Mouse (Mus musculus) lung, embryonic 14.5 days (tissue): ENCODE measurements around the gene Copz1. TPM values are rescaled to one million over a fixed set of nuclear protein-coding genes. Genes with fewer than 3 reads are reported as not detected.

ENCODE experiments used
- ATAC-seq: fragments of 200-750 bp; cut with Nextera tagmentation; 2 replicates; pipeline ENCODE4 v1.8.0; 2017; ENCODE audit warnings: mild to moderate bottlenecking, moderate TSS enrichment, moderate library complexity; ENCODE audit not compliant: insufficient read depth
- DNase-seq: peaks from one replicate; pipeline ENCODE4 v3.0.0-alpha.2; 2015
- H3K27ac ChIP-seq: fragments of 300-500 bp; sonication (generic); 2 replicates; pipeline ENCODE4 v1.5.1; 2014; ENCODE audit warnings: low read depth, mild to moderate bottlenecking, moderate library complexity
- H3K27me3 ChIP-seq: fragments of 300-500 bp; sonication (generic); 2 replicates; pipeline ENCODE4 v1.6.1; 2014; ENCODE audit warnings: low read length, control low read depth; ENCODE audit not compliant: insufficient read depth
- H3K36me3 ChIP-seq: fragments of 300-500 bp; sonication (generic); 2 replicates; pipeline ENCODE4 v1.6.1; 2014; ENCODE audit warnings: control low read depth; ENCODE audit not compliant: insufficient read depth
- H3K4me1 ChIP-seq: fragments of 300-500 bp; sonication (generic); 2 replicates; pipeline ENCODE4 v1.6.1; 2014; ENCODE audit warnings: antibody characterized with exemption, control low read depth; ENCODE audit not compliant: insufficient read depth
- H3K4me2 ChIP-seq: fragments of 300-500 bp; sonication (generic); 2 replicates; pipeline ENCODE4 v1.6.1; 2014; ENCODE audit warnings: mild to moderate bottlenecking
- H3K4me3 ChIP-seq: fragments of 300-500 bp; sonication (generic); 2 replicates; pipeline ENCODE4 v1.5.1; 2014; ENCODE audit warnings: low read depth, low read length
- H3K9ac ChIP-seq: fragments of 300-500 bp; sonication (generic); 2 replicates; pipeline ENCODE4 v1.6.1; 2014
- H3K9me3 ChIP-seq: fragments of 300-500 bp; sonication (generic); 2 replicates; pipeline ENCODE4 v1.6.1; 2016; ENCODE audit warnings: low read depth, low read length, control low read depth
- CTCF ChIP-seq: IDR thresholded peaks from 2 replicates; pipeline ENCODE4 v1.5.1; 2016; ENCODE audit warnings: antibody characterized with exemption, low read depth
- whole genome bisulfite sequencing: fragments of 180-500 bp; shearing (Covaris S2); extraction: QIAGEN DNeasy Blood & Tissue Kit; methylation state at CpG from one replicate; pipeline ENCODE4 v1.1.7; 2014; 5-methylcytosine and 5-hydroxymethylcytosine counted together
- polyA plus RNA-seq: library from polyadenylated mRNA; unstranded; fragments of >200 nt; fragmentation: Nextera tagmentation; extraction: Ambion mirVana; gene quantifications from 2 replicates; pipeline ENCODE4 v1.2.1, GENCODE M21; 2014

Gene Copz1
- polyA plus RNA-seq, 1 experiment from 2014 or later = 306 TPM

DNA sequence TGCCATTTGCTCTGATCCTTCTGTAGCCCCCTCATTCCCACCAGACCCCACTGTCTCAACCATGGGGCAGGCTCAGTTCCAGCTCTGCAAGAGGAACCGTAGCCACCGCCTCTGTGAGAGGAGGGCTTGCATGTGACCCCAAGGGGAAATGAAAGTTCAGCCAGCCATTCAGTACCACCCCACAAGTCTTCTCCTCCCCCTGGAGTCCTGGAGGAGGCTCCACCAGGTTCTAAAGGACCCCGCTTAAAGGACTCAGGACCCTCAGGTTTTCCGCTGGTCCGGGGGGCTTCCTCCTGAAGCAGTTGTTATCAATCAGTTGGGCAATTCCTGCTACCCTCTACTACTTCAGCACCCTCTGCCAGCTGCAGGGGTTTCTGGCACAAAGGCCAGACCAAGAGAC lies 61.2 kb downstream of the Copz1 start:
- H3K36me3 ChIP-seq = no peaks in the 10 kb centered on the region
- no peak for DNase-seq
- no peak for ATAC-seq
- H3K27me3 ChIP-seq = peaks cover 23% of the 10 kb centered on the region
- H3K9me3 ChIP-seq = no peaks in the 10 kb centered on the region
- H3K4me2 ChIP-seq = no peak overlapping the region
- no peak for TF ChIP-seq CTCF
- no peaks in the 10 kb centered on the region; the same call in 1 of the 2 replicates for H3K4me1 ChIP-seq
- no peak overlapping the region for H3K4me3 ChIP-seq
- WGBS = 72% methylated on average over 5 of the region's 5 CpGs
- H3K27ac ChIP-seq = no peak overlapping the region
- no peak overlapping the region for H3K9ac ChIP-seq

DNA sequence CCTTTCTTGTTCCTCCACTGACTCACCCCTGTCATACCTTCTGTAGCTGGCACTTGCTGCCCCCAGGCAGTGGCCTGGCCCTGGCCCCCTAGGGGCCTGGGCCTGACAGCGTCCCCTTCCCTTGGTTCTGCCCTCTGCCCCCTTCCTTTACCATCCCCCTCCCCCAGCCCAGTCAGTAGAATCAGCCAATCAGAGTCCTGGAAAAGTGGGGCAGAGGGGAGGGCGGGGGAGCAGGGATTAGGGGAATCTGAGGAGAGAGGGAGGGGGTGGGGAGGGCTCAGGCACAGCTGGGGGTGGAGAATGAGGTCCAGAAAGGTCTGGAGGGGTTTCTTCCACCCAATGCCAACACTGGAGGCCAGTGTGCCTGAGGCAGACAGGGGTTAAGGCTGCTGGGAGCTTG lies 61.7 kb downstream of the Copz1 start:
- no peaks in the 10 kb centered on the region for H3K9me3 ChIP-seq
- H3K4me1 ChIP-seq = no peaks in the 10 kb centered on the region; the same call in 1 of the 2 replicates
- no peak overlapping the region; the same call in 1 of the 2 replicates for H3K9ac ChIP-seq
- H3K4me3 ChIP-seq = no peak overlapping the region
- ATAC-seq = no peak
- H3K27ac ChIP-seq = no peak overlapping the region
- H3K36me3 ChIP-seq = no peaks in the 10 kb centered on the region
- H3K4me2 ChIP-seq = no peak overlapping the region
- WGBS = 17% methylated on average over 2 of the region's 2 CpGs
- TF ChIP-seq CTCF = no peak
- peaks cover 28% of the 10 kb centered on the region for H3K27me3 ChIP-seq
- no peak for DNase-seq

DNA sequence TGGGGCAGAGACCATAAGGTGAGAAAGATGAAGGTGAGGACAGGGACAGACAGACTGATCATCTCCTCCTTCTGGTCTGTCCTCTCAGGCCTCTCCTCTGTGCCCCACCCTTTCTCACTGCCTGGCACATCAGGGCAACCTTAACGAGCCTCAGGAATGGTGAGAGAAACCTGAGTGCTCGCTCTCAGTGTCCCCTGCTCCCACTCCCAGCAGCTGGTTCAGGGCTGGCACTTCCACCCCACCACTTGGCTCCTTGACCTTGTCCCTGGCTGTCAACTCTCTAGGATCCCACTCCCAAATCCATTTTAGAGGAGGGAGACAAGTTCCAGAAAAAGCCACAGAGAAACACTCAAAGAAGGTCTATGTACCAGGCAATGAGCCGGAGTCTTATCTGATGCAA lies 62.5 kb downstream of the Copz1 start:
- no peaks in the 10 kb centered on the region for H3K36me3 ChIP-seq
- H3K9ac ChIP-seq = no peak overlapping the region
- peaks cover 4% of the 10 kb centered on the region for H3K4me1 ChIP-seq
- no peak overlapping the region for H3K4me3 ChIP-seq
- no peak for DNase-seq
- H3K9me3 ChIP-seq = no peaks in the 10 kb centered on the region
- H3K27me3 ChIP-seq = peaks cover 36% of the 10 kb centered on the region
- H3K4me2 ChIP-seq = no peak overlapping the region
- no peak for ATAC-seq
- TF ChIP-seq CTCF = no peak
- 53% methylated on average over 3 of the region's 3 CpGs for WGBS
- no peak overlapping the region for H3K27ac ChIP-seq

DNA sequence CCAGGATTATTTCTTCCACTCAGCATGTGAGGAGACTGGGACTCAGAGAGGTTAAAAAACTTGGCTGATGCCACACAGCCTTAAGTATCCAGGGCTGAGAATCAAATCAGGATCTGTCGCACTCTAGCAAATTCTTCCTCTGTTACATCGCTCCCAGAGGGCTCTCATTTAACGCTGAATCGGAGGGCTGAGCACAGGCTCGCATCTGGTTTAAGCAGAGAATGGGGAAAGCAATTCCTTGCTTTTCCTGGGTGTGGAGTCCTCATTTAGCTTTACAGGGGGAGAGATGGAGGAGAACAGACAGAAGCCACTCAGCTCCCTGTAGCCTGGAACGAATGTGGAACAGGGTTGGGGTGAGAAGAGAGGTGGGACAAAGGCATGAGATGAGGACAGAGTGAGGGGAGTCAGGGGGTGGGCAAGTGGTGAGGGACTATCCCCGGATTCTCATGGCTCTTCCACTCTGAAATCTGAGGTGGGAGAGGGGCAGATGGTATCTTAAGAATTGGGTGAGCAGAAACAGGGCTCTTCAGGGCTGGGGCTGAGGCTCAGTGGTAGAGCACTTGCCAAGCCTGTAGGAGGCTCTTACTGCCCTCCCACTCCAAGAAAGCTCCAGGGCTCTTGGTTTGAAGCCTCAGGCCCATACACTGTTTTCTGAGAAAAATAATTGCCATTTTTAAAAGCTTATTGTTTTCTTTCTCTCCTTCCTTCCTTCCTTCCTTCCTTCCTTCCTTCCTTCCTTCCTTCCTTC lies 63.1 kb downstream of the Copz1 start:
- Histone ChIP-seq H3K9ac (no peak overlapping the region), H3K27ac (no peak overlapping the region), H3K4me2 (no peak overlapping the region), H3K4me1 (peaks cover 4% of the 10 kb centered on the region), H3K36me3 (no peaks in the 10 kb centered on the region), H3K27me3 (peaks cover 43% of the 10 kb centered on the region), H3K4me3 (no peak overlapping the region), H3K9me3 (no peaks in the 10 kb centered on the region)
- ATAC-seq (no peak), DNase-seq (no peak)
- WGBS = 27% methylated on average over 7 of the region's 7 CpGs
- no peak for TF ChIP-seq CTCF

DNA sequence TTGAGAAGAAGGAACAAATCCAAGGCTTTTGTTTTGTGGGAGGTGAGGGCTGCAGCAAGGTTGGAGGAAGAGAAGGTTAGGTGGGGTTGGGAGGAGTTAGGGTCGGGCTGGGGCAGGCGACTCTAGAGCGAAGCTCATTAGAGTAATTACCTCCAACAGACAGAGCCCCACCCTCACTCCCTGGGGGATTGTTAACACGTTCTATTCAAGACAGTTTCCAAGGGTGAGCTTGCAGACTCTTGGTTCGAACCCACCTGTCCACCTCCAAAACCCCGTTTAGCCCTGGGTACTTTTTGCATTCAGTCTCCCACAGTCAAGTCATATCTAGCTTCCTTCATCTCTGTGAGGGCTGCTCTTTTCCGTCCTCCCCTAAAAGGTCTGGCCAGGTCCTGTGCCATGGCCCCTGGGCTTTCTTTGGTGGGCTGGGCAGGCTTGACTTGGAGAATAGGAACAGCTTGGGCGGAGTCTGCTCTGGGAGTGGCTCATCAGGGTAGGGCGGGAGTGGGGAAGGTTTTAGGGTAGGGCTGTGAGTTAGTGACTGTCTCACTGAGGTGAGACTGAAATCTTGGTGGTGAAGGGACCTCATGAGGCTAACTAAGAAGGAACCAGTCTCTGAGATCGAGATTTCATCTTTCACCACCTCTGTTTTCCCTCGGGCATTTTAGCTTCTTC lies 64.6 kb downstream of the Copz1 start:
- 22% methylated on average over 11 of the region's 11 CpGs for WGBS
- Histone ChIP-seq H3K4me2 (no peak overlapping the region), H3K27ac (no peak overlapping the region), H3K9ac (no peak overlapping the region), H3K36me3 (no peaks in the 10 kb centered on the region), H3K27me3 (peaks cover 56% of the 10 kb centered on the region), H3K4me1 (peaks cover 4% of the 10 kb centered on the region), H3K4me3 (no peak overlapping the region), H3K9me3 (no peaks in the 10 kb centered on the region)
- TF ChIP-seq CTCF = no peak
- ATAC-seq = no peak
- DNase-seq = no peak

GRCm38 (mm10) chr15:103338829-103339165 lies 66.3 kb downstream of the Copz1 start:
- Histone ChIP-seq H3K9me3 (no peaks in the 10 kb centered on the region), H3K4me3 (peak overlapping the region; percentile 54; the same call in 1 of the 2 replicates), H3K9ac (no peak overlapping the region), H3K36me3 (peaks cover 2% of the 10 kb centered on the region; the same call in 1 of the 2 replicates), H3K27ac (no peak overlapping the region), H3K4me2 (peak overlapping the region; percentile 95; the same call in 1 of the 2 replicates), H3K4me1 (peaks cover 4% of the 10 kb centered on the region), H3K27me3 (peaks cover 56% of the 10 kb centered on the region)
- no peak for DNase-seq
- ATAC-seq = no peak
- WGBS = 40% methylated on average over 4 of the region's 4 CpGs
- TF ChIP-seq CTCF = no peak

- H3K4me2 ChIP-seq = peak overlapping the region; percentile 95
- no peak for DNase-seq
- H3K4me1 ChIP-seq = peaks cover 4% of the 10 kb centered on the region; the same call in 1 of the 2 replicates
- H3K36me3 ChIP-seq = peaks cover 7% of the 10 kb centered on the region
- H3K27ac ChIP-seq = no peak overlapping the region
- peak overlapping the region; percentile 48 for H3K9ac ChIP-seq
- H3K4me3 ChIP-seq = peak overlapping the region; percentile 54
- peaks cover 56% of the 10 kb centered on the region for H3K27me3 ChIP-seq
- no peaks in the 10 kb centered on the region for H3K9me3 ChIP-seq
- TF ChIP-seq CTCF = no peak
- ATAC-seq = peak; percentile 32; the same call in 1 of the 2 replicates
- 5% methylated on average over 29 of the region's 31 CpGs for WGBS
Observed at GRCm38 (mm10) chr15:103339166-103339960, 66.8 kb downstream of the Copz1 start.
